Mouse (Mus musculus) cortical plate, adult 2 months (tissue): ENCODE measurements around the gene Gcm1.

Experiments used
- CTCF ChIP-seq: fragments of 200-500 bp; IDR thresholded peaks from 2 replicates; pipeline ENCODE4 v1.5.1; 2011; ENCODE audit warnings: mild to moderate bottlenecking, control low read depth, low read length; ENCODE audit not compliant: insufficient read depth; ENCODE audit errors: extremely low read depth
- POLR2A ChIP-seq: fragments of 200-500 bp; IDR thresholded peaks from 2 replicates; pipeline ENCODE4 v1.6.1; 2011; ENCODE audit warnings: mild to moderate bottlenecking, low read length, control low read depth; ENCODE audit not compliant: insufficient read depth; ENCODE audit errors: extremely low read depth

GRCm38 (mm10) chr9:78006209-78007001 is 45.3 kb upstream of the Gcm1 start:
- TF ChIP-seq POLR2A (no peak), CTCF (peak; percentile 71)
